Mouse (Mus musculus) frontal cortex, adult (tissue): ENCODE measurements around the gene Cyp2f2.
A peak's percentile ranks its signal among the peaks of the same experiment; 100 is the strongest.

Source experiments
- ATAC-seq: cut with Nextera tagmentation; 2 replicates; pipeline ENCODE4 v1.9.2; 2017; ENCODE audit warnings: mild to moderate bottlenecking, moderate library complexity, mixed read lengths; ENCODE audit not compliant: low TSS enrichment

Cyp2f2 gene

DNA sequence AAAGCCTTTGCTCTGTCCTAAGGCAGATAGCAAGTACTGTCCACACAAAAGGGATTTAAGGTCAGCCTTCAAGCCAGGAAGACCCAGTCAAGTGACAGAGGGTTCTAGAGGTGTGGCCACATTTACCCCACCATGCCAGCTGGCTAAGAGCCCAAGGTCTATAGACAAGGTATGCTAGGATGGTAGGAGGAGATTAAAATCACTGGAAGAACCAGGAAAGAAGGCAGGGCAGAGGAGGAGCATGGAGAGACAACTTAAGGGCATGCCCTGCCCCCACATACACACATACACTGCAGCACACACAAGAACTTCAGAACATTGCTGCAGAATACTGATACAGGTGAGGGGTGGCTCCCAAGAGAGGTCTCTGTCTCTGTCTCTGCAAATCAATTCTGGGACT is at the start of gene Cyp2f2:
Gene Cyp2f2 (plus strand): TSS at position 234 of the 400 bp plus-strand sequence.
- no peak for ATAC-seq

- no peak for ATAC-seq
Measured at GRCm38 (mm10) chr7:27078641-27079040, 41.1 kb upstream of the Cyp2f2 start.

DNA sequence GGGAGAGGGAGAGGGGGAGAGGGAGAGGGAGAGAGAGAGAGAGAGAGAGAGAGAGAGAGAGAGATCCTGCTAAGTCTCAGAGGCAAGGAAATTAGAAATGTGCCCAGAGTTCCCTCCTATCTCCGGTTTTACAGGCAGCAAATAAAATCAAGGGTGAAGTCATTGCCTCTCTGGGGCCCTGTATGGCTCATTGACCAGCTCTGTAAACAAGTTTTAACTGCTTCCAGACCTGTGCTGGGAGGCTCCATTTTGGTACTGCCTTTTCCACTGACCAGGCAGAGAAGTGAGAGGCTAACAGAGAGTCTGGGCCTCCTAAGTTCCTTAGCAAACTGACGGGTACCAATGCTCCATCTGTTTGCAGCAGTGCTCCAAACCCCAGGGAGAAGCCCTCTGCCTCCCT is 38.1 kb upstream of the Cyp2f2 start:
- ATAC-seq = no peak

- ATAC-seq = no peak
Measured at GRCm38 (mm10) chr7:27091039-27091438, 28.7 kb upstream of the Cyp2f2 start.

GRCm38 (mm10) chr7:27092038-27092703 is 27.5 kb upstream of the Cyp2f2 start:
- ATAC-seq = no peak

DNA sequence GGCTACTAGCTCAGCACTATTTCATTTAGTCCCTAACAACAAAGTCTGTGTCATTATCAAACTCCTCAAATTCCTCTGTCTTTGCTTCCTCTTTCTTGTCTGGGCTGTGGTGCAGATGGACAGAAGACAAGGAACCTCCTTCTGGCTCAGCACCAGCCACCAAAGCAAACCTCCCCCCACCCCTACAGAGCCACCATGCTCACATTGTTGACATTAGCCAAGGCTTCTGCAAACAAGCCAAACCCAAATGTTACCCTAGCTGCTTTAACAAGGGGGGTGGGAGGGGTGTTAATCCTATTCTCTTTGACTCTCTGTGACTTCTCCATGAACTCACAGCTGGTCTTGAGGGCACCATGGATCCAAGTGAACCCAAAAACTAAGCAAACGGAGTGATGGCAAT is 26.8 kb upstream of the Cyp2f2 start:
- ATAC-seq = no peak

DNA sequence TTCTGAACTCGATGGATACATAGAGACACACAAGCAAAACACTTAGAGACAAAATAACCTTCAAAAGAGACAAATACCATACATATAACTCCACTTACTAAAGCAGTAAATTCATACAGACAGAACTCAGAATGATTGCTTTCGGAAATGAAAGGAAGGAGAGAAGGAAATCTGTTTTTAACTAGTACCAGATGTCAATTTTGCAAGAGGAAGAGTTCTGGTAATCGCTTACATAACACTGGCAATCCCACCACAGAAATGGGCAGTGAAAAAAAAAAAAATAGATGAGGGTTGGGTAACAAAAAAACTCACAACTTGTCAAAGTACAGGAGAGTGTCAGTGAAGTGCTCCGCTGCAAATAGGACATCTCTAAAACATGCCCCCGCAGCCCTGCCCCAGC is 14.8 kb upstream of the Cyp2f2 start:
- no peak for ATAC-seq

GRCm38 (mm10) chr7:27110327-27110726 is 9.4 kb upstream of the Cyp2f2 start:
- no peak for ATAC-seq

DNA sequence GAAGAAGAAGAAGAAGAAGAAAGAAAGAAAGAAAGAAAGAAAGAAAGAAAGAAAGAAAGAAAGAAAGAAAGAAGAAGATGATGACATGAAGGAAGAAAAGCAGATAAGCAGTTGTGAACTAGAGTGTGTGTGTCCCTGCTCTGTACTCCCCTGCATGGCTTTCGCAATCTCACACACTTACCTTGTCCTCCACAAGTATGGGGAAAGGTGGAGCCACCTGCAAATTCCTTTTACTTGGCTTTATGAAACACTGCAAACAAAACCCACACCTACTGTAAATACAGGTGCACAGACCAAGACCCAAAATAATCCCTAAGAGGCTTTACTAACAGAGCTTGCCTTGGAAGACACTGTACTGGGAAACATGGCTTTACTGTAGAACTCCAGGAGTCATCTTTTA is 8.7 kb upstream of the Cyp2f2 start:
- no peak for ATAC-seq

GRCm38 (mm10) chr7:27111987-27112386 is 7.7 kb upstream of the Cyp2f2 start:
- ATAC-seq = no peak

DNA sequence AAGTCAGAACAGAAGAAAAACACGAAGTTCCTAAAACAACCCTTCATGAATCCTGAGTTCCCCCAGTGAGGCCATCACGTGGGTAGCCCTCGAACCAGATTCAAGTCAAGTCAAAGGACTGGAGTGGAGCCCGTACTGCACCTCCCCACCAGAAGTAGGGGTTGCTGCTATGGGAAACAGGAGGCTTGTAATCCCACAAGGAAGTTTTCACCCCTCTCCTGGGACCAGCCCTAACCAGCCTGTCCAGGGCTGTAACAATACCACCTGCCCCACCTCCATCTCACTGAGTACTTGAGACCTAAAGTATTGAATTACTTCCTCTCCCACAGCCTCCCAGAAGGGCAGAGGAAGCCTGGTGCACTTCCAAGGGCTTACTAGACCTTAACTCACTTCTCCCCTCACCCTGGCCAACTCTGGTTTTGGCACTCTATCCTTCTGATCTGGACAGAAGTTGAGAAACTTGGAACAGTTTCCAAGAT is 1.6 kb upstream of the Cyp2f2 start:
- no peak for ATAC-seq

DNA sequence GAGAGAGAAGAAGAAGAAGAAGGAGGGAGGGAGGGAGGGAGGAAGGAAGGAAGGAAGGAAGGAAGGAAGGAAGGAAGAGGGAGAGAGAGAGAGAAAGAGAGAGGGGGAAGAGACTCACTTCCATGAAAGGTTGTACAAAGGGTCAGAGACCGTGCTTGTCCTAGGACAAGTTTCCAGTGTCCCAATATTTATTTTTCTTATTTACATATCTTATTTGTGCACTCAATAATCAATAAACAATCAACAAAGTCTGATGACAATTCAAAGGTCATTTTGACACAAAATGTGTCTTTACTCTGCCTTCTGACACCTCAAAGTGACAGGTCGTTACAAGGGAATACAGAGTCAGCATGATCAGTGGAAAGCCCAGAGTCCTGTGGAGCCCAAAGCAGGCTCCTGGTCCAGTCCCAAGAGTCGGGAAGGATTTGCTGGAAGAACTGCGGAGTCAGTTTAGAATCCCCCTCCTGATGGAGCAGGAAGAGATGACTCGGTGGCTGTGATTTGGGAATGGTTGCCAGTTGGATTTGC is 4.7 kb downstream of the Cyp2f2 start:
- ATAC-seq = no peak

DNA sequence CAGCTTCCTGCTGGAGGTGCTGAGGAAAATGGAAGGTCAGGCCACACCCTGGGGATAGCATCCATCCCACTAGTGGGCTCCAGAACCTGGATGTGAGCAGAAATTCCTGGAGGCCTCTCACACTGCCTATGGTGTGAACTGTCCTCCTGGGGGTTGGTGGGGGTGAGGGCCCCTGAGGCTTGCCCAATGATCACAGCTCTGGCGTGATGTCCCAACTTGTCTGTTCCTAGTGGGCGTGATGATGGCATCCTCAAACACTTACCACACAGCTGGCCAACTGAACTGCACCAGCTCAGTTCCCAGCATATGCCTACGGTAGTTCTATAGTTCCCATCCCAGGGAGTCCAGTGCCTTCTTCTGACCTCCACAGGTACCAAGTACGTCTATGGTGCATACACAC is 5.3 kb downstream of the Cyp2f2 start:
- ATAC-seq = no peak

DNA sequence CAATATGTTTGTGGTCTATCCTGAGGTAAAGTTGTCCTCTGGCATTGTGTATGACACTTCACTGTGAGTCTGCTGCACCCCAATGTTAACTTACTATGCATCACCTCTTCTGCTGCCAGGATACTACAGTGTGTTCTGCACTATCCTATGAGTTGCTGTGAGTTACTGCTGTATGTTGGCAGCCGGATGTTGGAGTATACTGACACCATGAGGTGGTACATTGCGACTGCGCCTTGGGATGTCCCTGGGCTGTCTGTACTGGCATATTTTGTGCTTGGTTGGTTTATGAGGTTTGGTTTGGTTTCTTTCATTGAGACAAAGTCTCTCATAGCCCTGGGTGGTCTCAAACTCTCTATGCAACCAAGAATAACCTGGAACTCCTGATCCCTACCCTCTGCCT is 8.5 kb downstream of the Cyp2f2 start:
- peak; percentile 76 for ATAC-seq

DNA sequence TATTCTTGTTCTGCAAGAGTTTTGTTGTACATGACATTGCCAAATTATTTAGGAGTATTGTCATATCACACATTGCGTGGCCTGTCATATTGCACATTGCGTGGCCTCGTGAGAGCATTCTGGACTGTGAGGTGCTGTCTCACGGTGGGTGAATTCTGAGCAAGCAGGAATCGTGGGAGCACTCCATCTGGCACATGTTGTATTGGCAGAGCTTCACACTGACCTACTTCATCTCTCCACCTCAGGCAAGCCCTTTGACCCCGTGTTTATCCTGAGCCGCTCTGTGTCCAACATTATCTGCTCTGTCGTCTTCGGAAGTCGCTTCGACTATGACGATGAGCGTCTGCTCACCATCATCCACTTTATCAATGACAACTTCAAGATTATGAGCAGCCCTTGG is 9.2 kb downstream of the Cyp2f2 start:
- ATAC-seq = no peak

- ATAC-seq = no peak
Measured at GRCm38 (mm10) chr7:27129811-27130210, 10.1 kb downstream of the Cyp2f2 start.

DNA sequence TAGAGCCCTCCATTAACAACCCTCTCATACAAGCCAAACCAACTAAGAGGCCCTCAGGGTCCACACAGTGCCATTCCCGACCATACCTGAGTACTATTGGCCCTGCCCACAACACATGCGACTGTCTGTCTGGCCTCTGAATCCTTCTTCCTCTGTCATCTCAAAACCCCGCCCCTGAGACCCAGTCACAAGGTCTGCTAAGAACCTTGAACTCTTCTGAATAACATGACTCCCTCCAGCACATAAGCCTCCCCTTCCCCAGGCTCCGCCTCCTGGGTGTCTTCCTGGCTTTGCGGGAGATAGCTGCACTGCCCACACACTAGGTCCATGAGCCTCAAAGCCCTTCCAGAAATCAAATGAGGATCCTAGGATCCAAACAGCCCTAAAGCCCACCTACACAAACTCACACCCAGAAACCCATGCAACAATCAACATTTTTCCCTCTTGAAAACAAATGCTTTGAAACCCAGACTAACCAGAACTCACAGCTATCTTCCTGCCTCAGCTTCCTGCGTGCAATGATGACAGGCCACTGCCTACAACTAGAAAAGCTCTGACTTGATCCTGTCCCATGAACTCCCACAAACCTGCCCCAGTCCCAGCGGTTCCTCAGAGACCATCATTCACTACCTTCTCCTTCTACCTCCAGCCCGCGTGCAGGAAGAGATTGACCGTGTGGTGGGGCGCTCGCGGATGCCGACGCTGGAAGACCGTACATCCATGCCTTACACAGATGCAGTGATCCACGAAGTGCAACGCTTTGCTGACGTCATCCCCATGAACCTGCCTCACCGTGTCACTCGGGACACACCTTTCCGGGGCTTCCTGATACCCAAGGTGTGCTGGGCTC is 11.0 kb downstream of the Cyp2f2 start:
- ATAC-seq = no peak

DNA sequence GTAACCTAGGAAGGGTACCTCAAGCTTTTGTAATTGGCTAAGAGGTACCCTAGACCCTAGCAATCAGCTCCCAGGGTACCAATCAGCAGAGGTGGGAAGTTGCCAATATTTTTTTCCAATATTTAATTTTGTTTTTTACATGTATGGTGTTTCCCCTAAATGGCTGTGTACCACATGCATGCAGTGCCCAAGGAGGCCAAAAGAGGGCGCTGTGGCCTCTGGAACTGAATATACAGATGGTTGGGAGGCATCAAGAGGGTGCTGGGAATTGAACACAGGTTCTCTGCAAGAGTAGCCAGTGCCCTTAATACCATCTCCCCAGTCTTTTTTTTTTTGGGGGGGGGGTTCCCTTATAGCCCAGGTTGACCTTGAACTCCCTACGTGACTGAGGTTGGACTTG is 11.7 kb downstream of the Cyp2f2 start:
- no peak for ATAC-seq

GRCm38 (mm10) chr7:27132588-27132987 is 12.9 kb downstream of the Cyp2f2 start:
- ATAC-seq = no peak

GRCm38 (mm10) chr7:27133156-27133555 is 13.4 kb downstream of the Cyp2f2 start:
- no peak for ATAC-seq

- no peak for ATAC-seq
Measured at GRCm38 (mm10) chr7:27133757-27134156, 14.0 kb downstream of the Cyp2f2 start.

GRCm38 (mm10) chr7:27136410-27136996 is 16.8 kb downstream of the Cyp2f2 start:
- no peak for ATAC-seq
